Mouse (Mus musculus): Measurements from ENCODE around the gene Rtn4. TPM values are rescaled to one million over a fixed set of nuclear protein-coding genes. Genes with fewer than 3 reads are reported as not detected.
"Not testable (repeated sequence)": the region's sequence is repeated elsewhere in the genome, so short reads cannot be mapped to it uniquely, and the experiment has no call there.

The Rtn4 gene
- 100 to 1,000 TPM; 660 to 716 TPM for total RNA-seq (2021)
- long read RNA-seq, experiment 1, transcript Rtn4-201 (7 exons, 1,773 nt) = major isoform, 49 of 313 reads
- long read RNA-seq, experiment 1, partial matches to known transcripts = 262 of 313 reads
- long read RNA-seq, experiment 1, other reads (novel, unspliced or antisense) = 2 of 313 reads
- long read RNA-seq, experiment 2, transcript Rtn4-201 (7 exons, 1,773 nt) = major isoform, 72 of 340 reads
- long read RNA-seq, experiment 2, partial matches to known transcripts = 268 of 340 reads
- long read RNA-seq, experiment 2, other reads (novel, unspliced or antisense) = 0 of 340 reads

DNA sequence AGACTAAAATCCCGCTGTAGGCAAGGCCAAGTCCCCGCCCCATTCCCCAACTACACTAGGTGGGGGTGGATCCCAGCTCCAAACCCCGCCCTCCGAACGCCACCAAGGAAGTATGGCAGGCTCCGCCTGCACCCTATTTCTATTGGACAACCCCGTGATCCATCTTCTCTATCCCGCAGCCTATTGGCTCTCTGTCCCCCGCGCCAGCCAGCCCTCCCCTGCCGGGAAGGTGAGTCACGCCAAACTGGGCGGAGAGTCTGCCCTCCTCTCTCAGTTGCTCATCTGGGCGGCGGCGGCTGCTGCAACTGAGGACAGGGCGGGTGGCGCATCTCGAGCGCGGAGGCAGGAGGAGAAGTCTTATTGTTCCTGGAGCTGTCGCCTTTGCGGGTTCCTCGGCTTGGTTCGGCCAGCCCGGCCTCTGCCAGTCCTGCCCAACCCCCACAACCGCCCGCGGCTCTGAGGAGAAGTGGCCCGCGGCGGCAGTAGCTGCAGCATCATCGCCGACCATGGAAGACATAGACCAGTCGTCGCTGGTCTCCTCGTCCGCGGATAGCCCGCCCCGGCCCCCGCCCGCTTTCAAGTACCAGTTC lies at the start of gene Rtn4:
Rtn4 (plus strand) TSS at position 265 of the 590 bp plus-strand sequence.
- DNase-seq = peak; percentile 92 to 97
- intact Hi-C loops (cut with DNase I) = loop anchor here (5.0 kb wide), 2 partner anchors 140 to 320 kb away; partner anchors contain the start of gene Ccdc88a

DNA sequence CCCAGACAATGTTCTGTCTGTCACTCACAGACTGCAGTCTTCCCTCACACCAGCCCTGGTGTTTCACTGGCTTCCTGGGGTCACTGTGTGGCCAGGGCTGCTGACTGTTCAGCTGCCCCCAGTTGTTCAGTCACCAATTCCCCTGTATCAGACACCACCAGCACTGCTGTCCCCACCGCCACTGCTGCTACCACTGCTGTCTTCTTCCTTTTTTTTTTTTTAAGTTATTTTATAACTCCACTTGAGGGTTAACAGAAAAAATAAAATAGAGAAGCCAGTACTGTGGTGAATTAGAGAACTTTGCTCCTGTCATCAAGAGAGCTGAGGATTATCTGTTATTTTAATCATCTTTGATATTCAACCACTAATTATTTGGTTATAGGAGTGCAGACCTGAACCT lies 48.3 kb upstream of the Rtn4 start:
- DNase-seq = no peak
- intact Hi-C loops (cut with DNase I) = no loop called here

DNA sequence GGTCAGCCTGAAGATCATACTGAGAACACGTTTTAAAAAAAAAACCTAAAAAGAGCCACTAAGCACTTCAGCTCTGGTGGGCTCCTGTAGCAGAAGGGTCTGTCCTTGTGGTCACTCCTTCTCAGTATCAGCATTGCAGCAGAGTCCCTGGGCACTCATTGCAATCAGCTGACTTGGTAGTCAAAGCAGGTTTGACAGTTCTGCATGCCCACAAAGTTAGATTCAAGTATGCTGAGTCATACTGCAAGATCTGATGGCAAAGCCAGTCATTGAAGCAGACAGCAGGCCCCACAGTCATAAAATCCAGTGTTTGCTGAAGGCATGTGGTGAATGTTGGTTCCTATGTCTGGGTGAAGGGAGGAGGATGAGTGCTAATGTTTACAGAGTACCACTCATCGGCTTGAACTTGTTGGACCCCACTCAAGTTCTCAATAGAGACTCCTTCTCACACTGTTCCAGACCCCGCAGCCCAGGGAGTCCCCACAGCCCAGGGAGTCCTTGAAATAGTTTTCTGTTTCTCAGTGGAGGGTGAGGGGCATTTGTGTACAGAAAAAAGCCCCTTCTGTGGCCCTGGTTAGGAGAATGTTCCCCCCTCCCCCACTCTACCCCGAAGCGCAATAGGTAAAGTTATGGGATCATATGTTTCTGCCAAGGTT lies 47.2 kb upstream of the Rtn4 start:
- intact Hi-C loops (cut with DNase I) = no loop called here
- no peak for DNase-seq

DNA sequence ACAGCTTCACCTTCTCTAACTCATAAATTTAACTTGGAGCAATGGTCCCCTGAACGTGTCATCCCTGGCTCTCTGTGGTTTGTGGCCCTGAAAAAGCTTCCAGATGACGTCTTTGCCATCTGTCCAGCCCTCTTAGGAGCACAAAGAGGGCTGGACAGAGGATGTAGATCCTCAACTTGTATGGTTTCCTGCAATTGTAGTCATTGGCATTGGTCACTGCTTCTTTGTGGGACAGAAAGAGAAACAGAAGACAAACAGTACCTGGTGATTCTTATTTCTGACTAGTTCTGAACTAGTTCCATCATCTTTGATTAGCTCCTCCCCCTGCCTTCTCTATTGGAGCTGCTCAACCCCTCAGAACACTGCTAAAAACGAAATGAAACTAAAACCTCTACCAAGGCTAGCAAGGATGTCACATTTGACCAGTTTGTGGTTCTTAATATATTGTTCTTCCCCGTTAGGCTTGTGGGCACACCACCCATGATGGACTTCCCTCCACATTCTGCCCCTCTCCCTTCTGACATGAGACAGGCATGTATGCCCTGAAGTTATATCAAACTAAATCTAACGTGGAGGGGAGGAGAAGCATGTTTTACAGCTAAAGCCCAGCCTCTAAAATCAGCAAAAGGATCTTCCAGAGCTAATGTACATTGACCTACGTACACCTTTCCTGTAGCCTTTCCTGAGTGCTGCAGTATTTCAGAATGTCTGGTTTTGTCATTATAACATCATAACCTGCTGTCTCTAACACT lies 45.0 kb upstream of the Rtn4 start:
- DNase-seq = no peak
- intact Hi-C loops (cut with DNase I) = no loop called here

DNA sequence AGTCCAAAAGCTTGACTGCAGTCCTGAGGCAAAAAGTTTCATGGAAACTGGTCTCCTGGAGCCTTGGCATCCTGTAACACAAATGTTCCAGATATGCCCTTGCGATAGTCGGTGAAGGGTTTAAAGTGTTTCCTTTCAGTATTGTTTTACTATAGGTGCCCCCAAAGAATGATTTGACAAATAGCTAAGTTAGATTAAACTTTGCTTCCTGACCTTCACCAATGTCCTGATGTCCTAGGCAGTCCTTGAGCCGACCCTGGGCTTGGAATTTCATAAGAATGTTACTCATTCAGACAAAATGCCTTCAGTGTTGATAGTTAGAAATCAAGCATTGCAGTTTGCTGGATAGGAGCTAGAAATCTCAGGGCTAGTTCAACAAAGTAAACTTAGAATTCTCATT lies 37.4 kb upstream of the Rtn4 start:
- DNase-seq; intact Hi-C loops (cut with DNase I): not testable (repeated sequence)

DNA sequence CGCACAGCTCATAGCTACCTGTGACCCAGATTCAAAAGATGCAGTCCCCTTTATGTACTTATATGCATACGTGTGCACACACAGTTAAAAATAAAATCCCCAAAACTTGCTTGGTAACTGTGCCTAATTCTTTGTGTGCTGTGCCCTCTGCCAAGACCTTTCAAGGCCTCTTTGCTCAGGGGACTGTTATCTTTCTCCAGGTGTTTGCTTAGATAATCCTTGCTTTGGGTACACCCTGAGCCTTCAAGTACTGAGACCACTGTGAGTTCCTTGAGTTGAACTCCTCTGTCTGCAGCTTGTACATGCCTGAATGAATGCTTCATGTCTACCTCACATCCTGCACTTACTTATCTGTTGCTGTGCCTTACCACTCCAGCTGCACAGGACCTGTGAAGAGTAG lies 32.0 kb upstream of the Rtn4 start:
- no peak for DNase-seq
- intact Hi-C loops (cut with DNase I) = no loop called here

DNA sequence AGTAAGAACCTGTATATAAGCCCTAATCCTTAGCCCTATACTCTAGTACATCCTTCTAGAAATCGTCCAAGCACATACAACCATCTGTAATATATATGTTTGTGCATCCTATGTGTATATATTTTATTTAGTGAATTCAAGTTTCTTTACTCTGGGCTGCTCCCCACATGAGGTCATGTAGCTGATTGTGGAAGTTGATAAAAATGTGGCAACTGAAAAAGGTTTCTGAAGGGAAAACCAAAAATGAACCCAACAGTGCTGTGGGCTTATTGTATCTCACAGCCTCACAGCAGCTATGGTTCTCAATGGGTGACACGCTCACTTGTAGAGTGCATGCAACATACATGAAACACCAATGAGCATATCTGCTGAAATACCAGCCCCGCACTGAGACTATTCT lies 25.1 kb upstream of the Rtn4 start:
- intact Hi-C loops (cut with DNase I) = no loop called here

DNA sequence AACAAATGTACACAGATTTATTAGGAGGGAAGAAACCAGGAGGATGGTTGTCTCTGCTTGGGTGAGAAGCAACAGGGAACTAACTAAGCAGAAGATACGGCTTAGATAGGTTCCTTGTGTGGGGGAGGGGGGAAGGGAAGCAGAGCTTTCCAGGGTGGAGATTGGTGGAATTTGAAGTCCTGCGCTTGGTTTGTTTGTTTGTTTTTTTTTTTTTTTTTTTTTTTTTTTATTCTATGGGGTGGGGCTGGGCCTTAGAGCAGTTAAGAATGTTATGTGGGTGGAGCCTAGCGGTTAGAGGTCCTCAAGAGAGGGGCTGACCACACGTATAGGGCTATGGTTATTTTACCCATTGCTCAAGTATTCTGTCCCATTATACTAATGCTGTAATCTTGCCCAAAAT lies 23.0 kb upstream of the Rtn4 start:
- no peak for DNase-seq
- intact Hi-C loops (cut with DNase I) = no loop called here

More for the DNA sequence above, 25.1 kb upstream of the Rtn4 start:
- DNase-seq = no peak

DNA sequence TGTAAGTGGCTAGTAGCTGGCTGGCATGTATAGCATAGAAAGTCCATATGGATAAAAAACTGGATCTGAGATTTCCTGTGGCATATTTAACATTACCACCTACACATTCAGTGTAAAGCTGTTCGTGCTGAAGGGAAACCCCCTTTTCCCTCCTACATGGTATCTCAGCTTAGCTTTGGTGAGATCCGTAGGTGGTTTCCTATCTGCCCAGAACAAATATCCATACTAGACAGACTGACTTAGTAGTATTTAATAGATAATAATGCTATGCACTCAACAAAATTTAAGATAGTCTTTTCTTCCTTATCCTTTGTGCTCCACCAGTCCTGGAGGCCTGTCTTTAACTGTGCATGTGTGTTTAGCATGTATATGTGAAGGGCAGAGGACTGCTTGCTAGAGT lies 19.4 kb upstream of the Rtn4 start:
- intact Hi-C loops (cut with DNase I) = no loop called here
- DNase-seq = no peak

DNA sequence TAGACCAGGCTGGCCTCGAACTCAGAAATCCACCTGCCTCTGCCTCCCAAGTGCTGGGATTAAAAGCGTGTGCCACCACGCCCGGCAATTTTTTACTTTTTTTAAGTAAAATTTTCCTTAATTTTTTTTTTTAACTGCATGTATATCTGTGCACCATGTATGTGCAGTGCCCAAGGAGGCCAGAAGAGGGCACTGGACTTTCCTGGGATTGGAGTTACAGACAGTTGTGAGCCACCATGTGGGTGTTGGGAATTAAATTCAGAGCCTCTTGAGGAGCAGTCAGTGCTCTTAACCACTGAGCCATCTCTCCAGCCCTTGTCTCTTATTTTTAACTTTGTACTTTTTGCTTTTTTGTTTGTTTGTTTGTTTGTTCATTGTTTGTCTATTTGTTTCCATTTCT lies 16.0 kb upstream of the Rtn4 start:
- intact Hi-C loops (cut with DNase I) = no loop called here

DNA sequence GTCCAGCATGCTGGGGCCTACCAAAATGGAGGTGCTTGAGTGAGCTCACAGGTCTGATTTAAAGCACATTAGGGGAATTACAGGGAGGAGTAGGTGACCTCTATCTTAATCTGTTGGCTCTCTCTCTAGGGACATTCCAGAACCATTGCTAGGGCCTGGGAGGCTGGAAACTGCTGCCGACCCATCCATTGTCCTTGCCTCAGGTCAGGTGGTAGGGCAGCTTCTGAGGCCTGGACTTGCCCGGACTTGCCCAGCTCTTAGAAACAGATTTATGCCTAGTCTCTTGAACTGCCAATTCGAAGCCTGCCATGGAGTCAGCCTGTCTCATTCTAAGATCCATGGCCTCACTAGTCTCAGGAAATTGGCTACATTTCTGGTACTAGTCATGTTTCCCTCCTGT lies 12.8 kb upstream of the Rtn4 start:
- intact Hi-C loops (cut with DNase I) = loop anchor here (10.0 kb wide), 1 partner anchor 405 kb away; no protein-coding TSS in a partner anchor
- no peak for DNase-seq

More for the DNA sequence above, 16.0 kb upstream of the Rtn4 start:
- no peak for DNase-seq

DNA sequence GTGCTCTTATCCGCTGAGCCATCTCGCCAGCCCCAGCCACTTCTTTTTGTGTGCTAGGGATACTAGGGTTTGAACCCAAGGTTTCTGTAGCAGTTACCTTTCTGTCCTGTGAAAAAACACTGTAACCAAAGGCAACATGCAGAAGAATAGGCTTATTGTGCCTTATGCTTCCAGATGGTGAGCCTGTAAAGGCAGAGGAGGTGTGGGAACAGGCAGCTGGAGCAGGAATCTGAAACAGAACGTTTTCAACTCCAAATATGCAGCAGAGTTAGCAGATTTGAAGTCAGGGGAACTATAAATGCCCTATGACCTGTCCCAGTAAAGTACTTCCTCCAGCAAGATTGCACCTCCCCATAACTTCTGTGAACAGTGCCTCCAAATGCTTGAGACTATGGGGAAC lies 12.0 kb upstream of the Rtn4 start:
- no peak for DNase-seq
- intact Hi-C loops (cut with DNase I) = loop anchor here (10.0 kb wide), 1 partner anchor 406 kb away; no protein-coding TSS in a partner anchor

DNA sequence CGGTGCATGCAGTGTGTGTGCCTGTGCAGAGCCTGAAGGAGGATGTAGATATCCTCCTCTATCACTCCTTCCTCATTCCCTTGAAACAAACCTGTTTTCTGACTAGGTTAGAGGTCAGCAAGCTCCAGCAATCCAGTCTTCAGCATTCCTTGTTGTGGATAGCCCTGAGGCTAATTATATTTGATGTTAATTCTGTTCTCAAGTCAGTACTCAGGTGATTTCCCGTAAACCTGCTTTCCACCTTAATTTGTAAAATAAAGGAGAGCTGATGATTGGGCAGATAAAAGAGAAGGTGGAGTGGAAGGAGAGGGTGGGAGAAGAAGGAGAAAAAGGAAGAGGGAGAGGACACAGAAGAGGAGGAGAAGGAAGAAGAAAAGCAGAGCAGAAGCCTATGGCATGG lies 8.5 kb upstream of the Rtn4 start:
- no peak for DNase-seq
- intact Hi-C loops (cut with DNase I) = loop anchor here (10.0 kb wide), 1 partner anchor 409 kb away; no protein-coding TSS in a partner anchor

DNA sequence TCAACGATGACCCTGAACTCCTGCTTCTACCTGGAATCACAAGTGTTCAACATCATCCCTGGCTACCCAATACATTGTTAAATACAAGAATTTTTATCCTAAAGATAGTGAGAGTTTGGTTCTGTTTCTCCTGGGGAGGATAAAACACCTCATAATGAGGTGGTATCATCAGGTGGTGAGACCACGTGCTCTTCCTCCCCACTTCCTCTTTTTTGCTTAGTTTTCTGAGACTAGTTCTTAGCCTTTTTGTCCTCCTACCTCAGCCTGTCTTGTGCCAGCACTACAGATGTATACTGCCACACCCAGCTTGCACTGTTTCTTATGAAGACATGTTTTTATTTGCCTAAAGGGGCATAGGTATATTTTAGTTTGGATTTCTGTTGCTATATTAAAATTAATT lies 6.6 kb upstream of the Rtn4 start:
- intact Hi-C loops (cut with DNase I) = loop anchor here (10.0 kb wide), 1 partner anchor 411 kb away; no protein-coding TSS in a partner anchor
- no peak for DNase-seq

DNA sequence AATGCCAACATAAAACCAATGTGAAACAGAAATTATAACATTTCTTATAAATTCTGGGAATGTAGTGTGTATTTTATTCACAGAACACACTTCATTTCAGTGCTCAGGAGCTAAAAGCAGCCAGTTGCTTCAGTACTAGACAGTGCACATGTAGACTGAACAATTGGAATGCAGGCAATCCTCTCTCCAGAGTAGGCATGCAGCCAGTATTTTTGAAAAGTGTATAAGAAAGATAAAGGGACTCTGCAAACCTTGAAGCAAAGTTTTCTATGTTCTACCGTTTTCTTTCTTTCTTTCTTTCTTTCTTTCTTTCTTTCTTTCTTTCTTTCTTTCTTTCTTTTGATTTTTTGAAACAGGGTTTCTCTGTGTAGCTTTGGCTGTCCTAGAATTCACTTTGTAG lies 1.2 kb upstream of the Rtn4 start:
- intact Hi-C loops (cut with DNase I) = loop anchor here (5.0 kb wide), 2 partner anchors 139 to 319 kb away; partner anchors contain the start of gene Ccdc88a
- DNase-seq = no peak

DNA sequence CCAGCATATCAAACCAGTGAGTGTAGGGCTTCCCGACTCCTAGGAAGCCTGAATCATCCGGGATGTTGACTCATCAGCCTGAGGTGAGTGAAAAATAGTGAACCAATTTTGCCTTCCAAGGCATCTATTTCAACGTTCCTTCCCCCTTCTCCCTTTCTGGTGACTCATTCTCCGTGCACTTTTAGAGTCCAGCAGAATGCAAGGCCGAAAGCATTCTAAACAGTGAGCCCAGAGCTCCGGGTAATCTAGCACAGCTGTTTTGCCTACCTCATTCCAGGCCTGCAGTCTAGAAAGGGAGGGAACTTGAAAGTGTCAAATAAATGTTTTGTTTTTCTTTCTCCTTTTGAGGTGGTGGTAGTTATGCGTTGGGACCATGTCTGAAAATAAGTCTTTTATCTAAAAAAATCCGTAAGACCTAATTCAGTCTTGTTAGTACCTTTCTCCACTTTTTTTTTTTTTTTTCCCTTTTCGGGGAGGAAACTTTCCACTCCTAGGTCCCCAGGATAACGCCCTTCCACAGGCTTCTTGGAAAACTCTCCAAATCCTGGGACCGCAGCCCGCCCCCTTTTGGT lies 550 bp upstream of the Rtn4 start:
- intact Hi-C loops (cut with DNase I) = loop anchor here (5.0 kb wide), 2 partner anchors 140 to 320 kb away; partner anchors contain the start of gene Ccdc88a
- peak in 1 of 2 experiments; percentile 17 for DNase-seq

DNA sequence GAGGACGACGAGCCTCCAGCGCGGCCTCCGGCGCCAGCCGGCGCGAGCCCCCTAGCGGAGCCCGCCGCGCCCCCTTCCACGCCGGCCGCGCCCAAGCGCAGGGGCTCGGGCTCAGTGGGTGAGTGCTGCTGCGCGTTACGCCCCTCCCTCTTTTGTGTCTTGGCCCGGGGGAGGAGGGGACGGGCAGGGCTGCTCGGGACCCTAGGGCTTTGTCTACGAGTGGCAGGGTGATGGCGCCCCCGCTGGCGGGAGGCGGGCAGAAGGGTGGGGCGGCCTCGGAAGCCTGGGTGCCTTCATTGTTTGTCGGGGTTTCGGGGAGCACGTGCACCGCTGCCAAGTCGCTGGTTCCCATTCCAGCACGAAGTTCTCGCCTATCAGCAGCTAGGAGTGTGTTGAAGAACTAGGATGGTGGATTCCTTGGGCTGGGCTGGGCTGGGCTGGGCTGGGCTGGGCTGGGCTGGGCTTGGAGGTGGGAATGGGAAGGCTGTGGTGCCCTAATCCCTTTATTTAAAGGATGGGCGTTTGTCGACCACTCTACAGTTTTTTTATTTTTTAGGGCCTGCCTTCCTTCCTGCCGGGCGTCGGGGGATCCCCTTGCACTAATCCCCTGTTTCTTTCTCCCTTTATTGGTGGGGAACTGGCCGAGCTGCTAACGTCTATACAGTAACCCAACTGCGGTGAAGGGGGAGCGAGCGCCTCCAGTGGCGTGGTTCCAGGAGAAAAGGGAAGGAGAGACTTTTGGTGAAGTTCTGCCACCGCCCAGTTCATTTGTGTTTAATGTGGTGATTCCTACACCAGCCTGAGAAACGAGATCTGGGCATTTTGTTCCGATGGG lies 1.0 kb downstream of the Rtn4 start:
- intact Hi-C loops (cut with DNase I) = loop anchor here (5.0 kb wide), 2 partner anchors 141 to 321 kb away; partner anchors contain the start of gene Ccdc88a
- DNase-seq = peak; percentile 68 to 78

DNA sequence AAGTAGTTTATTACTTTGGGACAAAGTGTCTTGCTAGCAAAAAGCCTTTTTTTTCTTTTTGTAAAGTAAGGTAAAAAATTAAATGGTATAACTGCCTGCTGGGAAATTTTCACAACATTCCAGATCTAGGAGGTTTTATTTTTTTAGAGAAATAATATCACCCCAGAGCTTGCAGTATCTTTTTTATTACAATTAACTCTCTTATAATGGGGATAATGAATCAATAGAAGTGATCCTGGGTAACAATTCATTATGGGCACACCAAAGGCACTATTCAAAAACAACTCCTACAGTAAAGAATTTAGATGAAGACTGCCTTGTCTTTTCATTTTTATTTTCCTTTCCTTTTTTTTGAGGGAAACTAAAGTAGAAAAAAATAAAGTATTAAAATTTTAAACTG lies 2.0 kb downstream of the Rtn4 start:
- intact Hi-C loops (cut with DNase I) = loop anchor here (5.0 kb wide), 2 partner anchors 142 to 322 kb away; partner anchors contain the start of gene Ccdc88a
- DNase-seq = no peak

DNA sequence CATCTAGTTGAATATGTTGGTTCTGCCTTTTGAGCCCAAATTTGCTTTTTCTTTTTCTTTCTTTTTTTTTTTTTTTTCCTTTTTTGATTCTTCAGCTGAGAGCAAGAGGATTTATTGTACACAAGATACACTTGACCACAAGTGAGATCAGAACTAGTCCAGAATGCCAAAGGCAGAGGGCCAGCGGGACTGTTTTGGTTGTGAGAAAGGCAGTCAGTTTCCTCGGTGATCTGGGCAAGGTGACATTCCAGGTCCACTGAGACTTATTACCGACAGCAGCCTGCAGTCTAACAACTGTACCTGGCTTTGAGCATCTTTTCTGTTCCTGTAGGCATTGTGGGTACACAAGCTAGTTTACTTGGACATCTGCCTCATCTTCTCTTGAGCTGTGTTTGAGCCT lies 10.0 kb downstream of the Rtn4 start:
- intact Hi-C loops (cut with DNase I) = loop anchor here (10.0 kb wide), 1 partner anchor 322 kb away; the partner anchor contains the start of gene Eml6
- peak in 1 of 2 experiments; percentile 21 for DNase-seq

All from gastrocnemius, postnatal 36 days (tissue).